Mouse (Mus musculus) E14TG2a.4 (cell line): Measurements from ENCODE around the gene Aup1.

Source experiments
- H3K27me3 ChIP-seq: 2 replicates; pipeline ENCODE4 v1.6.1; 2014; ENCODE audit warnings: low read length, control low read depth; ENCODE audit not compliant: insufficient read depth
- H3K36me3 ChIP-seq: 2 replicates; pipeline ENCODE4 v1.6.1; 2014; ENCODE audit warnings: low read length, control low read depth; ENCODE audit not compliant: insufficient read depth
- H3K4me1 ChIP-seq: replicated peaks from 2 replicates; pipeline ENCODE4 v1.6.1; 2014; ENCODE audit warnings: low read depth, low read length, control low read depth
- H3K4me3 ChIP-seq: replicated peaks from 2 replicates; pipeline ENCODE4 v1.5.1; 2014; ENCODE audit warnings: mild to moderate bottlenecking, low read length
- H3K9me3 ChIP-seq: 2 replicates; pipeline ENCODE4 v1.6.1; 2014; ENCODE audit warnings: low read length, control low read depth
- CTCF ChIP-seq: conservative IDR thresholded peaks from 2 replicates; pipeline ENCODE4 v1.5.1; 2014; ENCODE audit warnings: low read length
- NANOG ChIP-seq: IDR thresholded peaks from 2 replicates; pipeline ENCODE4 v1.6.1; 2014; ENCODE audit warnings: borderline replicate concordance, low read length, mixed read lengths
- POU5F1 ChIP-seq: IDR thresholded peaks from 2 replicates; pipeline ENCODE4 v1.6.1; 2014; ENCODE audit warnings: low read length, borderline replicate concordance

The Aup1 gene

GRCm38 (mm10) chr6:83014482-83015466 lies 39.5 kb upstream of the Aup1 start:
- H3K4me3 ChIP-seq: no peak overlapping the region
- H3K4me1 ChIP-seq: no peaks in the 10 kb centered on the region
- H3K27me3 ChIP-seq: no peaks in the 10 kb centered on the region
- peaks cover 2% of the 10 kb centered on the region; the same call in 1 of the 2 replicates for H3K36me3 ChIP-seq
- TF ChIP-seq POU5F1: no peak
- no peak for TF ChIP-seq CTCF
- TF ChIP-seq NANOG: no peak
- H3K9me3 ChIP-seq: peaks cover 48% of the 10 kb centered on the region

- peaks cover under 1% of the 10 kb centered on the region; the same call in 1 of the 2 replicates for H3K27me3 ChIP-seq
- H3K4me1 ChIP-seq: no peaks in the 10 kb centered on the region
- peaks cover 38% of the 10 kb centered on the region for H3K9me3 ChIP-seq
- H3K36me3 ChIP-seq: peaks cover 2% of the 10 kb centered on the region; the same call in 1 of the 2 replicates
- TF ChIP-seq CTCF (no peak), NANOG (no peak), POU5F1 (no peak)
- H3K4me3 ChIP-seq: no peak overlapping the region
Measured at GRCm38 (mm10) chr6:83015749-83016148, 38.6 kb upstream of the Aup1 start.

- Histone ChIP-seq H3K27me3 (peaks cover 5% of the 10 kb centered on the region; the same call in 1 of the 2 replicates), H3K4me3 (no peak overlapping the region), H3K36me3 (no peaks in the 10 kb centered on the region), H3K9me3 (peaks cover 23% of the 10 kb centered on the region), H3K4me1 (no peaks in the 10 kb centered on the region)
- TF ChIP-seq POU5F1 (no peak), NANOG (no peak), CTCF (no peak)
Measured at GRCm38 (mm10) chr6:83017190-83017589, 37.1 kb upstream of the Aup1 start.

- H3K4me1 ChIP-seq: no peaks in the 10 kb centered on the region
- H3K9me3 ChIP-seq: peaks cover 6% of the 10 kb centered on the region; the same call in 1 of the 2 replicates
- no peaks in the 10 kb centered on the region for H3K36me3 ChIP-seq
- H3K4me3 ChIP-seq: no peak overlapping the region
- peaks cover 5% of the 10 kb centered on the region; the same call in 1 of the 2 replicates for H3K27me3 ChIP-seq
- TF ChIP-seq CTCF (no peak), NANOG (no peak), POU5F1 (no peak)
Measured at GRCm38 (mm10) chr6:83019044-83019443, 35.3 kb upstream of the Aup1 start.

GRCm38 (mm10) chr6:83020121-83020520 lies 34.2 kb upstream of the Aup1 start:
- Histone ChIP-seq H3K4me3 (no peak overlapping the region), H3K27me3 (peaks cover 11% of the 10 kb centered on the region; the same call in 1 of the 2 replicates), H3K4me1 (no peaks in the 10 kb centered on the region), H3K36me3 (no peaks in the 10 kb centered on the region), H3K9me3 (peaks cover 3% of the 10 kb centered on the region; the same call in 1 of the 2 replicates)
- no peak for TF ChIP-seq NANOG
- no peak for TF ChIP-seq CTCF
- TF ChIP-seq POU5F1: no peak

- Histone ChIP-seq H3K4me1 (no peaks in the 10 kb centered on the region), H3K36me3 (no peaks in the 10 kb centered on the region), H3K9me3 (peaks cover 3% of the 10 kb centered on the region; the same call in 1 of the 2 replicates), H3K4me3 (no peak overlapping the region), H3K27me3 (peaks cover 13% of the 10 kb centered on the region; the same call in 1 of the 2 replicates)
- TF ChIP-seq NANOG (no peak), POU5F1 (no peak), CTCF (no peak)
Measured at GRCm38 (mm10) chr6:83020836-83021593, 33.3 kb upstream of the Aup1 start.

- Histone ChIP-seq H3K27me3 (peaks cover 32% of the 10 kb centered on the region), H3K36me3 (no peaks in the 10 kb centered on the region), H3K9me3 (peaks cover 3% of the 10 kb centered on the region; the same call in 1 of the 2 replicates), H3K4me3 (no peak overlapping the region), H3K4me1 (no peaks in the 10 kb centered on the region)
- TF ChIP-seq CTCF: no peak
- TF ChIP-seq POU5F1: no peak
- no peak for TF ChIP-seq NANOG
Measured at GRCm38 (mm10) chr6:83023008-83023407, 31.3 kb upstream of the Aup1 start.

GRCm38 (mm10) chr6:83023786-83024185 lies 30.5 kb upstream of the Aup1 start:
- Histone ChIP-seq H3K36me3 (no peaks in the 10 kb centered on the region), H3K27me3 (peaks cover 39% of the 10 kb centered on the region), H3K4me1 (no peaks in the 10 kb centered on the region), H3K4me3 (no peak overlapping the region), H3K9me3 (no peaks in the 10 kb centered on the region)
- no peak for TF ChIP-seq POU5F1
- no peak for TF ChIP-seq NANOG
- no peak for TF ChIP-seq CTCF
